Mouse (Mus musculus) kidney, adult 10 weeks (tissue): ENCODE data around the gene Il7r. TPM values are rescaled to one million over a fixed set of nuclear protein-coding genes. Genes with fewer than 3 reads are reported as not detected.

Experiments used
- polyA plus RNA-seq: library from polyadenylated mRNA; stranded (reverse); fragments of 350-450 nt; fragmentation: Illumina TruSeq; extraction: RNeasy Lipid Tissue Mini Kit (QIAGEN cat#74804); gene quantifications from one replicate; pipeline ENCODE4 v1.2.3, GENCODE M21; 2014; ENCODE audit warnings: low read depth, low replicate concordance

Il7r gene
- 0.49 TPM for polyA plus RNA-seq

GRCm38 (mm10) chr15:9530076-9530475, at the start of gene Il7r:
TSS of gene Il7r (minus strand) at chr15:9530176.

Other genes starting within 250 kb of the Il7r start
- gene Ugt3a2, start 194.6 kb downstream of the Il7r start, polyA plus RNA-seq, result 2,137 TPM
- 2.1 TPM for gene Capsl, start 94.1 kb downstream of the Il7r start, polyA plus RNA-seq
- 0.65 TPM for gene Spef2, start 218.7 kb upstream of the Il7r start, polyA plus RNA-seq